Mouse (Mus musculus): Measurements from ENCODE around the gene Krtap3-1. TPM values are rescaled to one million over a fixed set of nuclear protein-coding genes. Genes with fewer than 3 reads are reported as not detected.

The Krtap3-1 gene
- total RNA-seq, 2 experiments from 2014 or later: not detected

Other genes starting within 250 kb of the Krtap3-1 start
- under 1 TPM; 0.14 to 0.31 TPM for gene Krt25, start 243.7 kb downstream of the Krtap3-1 start, total RNA-seq (2021)
- not detected for gene Krt26, start 228.7 kb downstream of the Krtap3-1 start, total RNA-seq (2021)
- not detected for gene Krt27, start 215.5 kb downstream of the Krtap3-1 start, total RNA-seq (2021)
- not detected for gene Krt28, start 191.7 kb downstream of the Krtap3-1 start, total RNA-seq (2021)
- 1 to 10 TPM; 8.6 to 9.5 TPM for gene Krt10, start 177.3 kb downstream of the Krtap3-1 start, total RNA-seq (2021)
- not detected for gene Krt12, start 144.4 kb downstream of the Krtap3-1 start, total RNA-seq (2021)
- under 1 TPM; 0.21 to 0.79 TPM for gene Krt20, start 128.5 kb downstream of the Krtap3-1 start, total RNA-seq (2021)
- not detected for gene Krt23, start 73.5 kb downstream of the Krtap3-1 start, total RNA-seq (2021)
- not detected for gene Krt39, start 45.3 kb downstream of the Krtap3-1 start, total RNA-seq (2021)
- not detected for gene Krt40, start 23.5 kb downstream of the Krtap3-1 start, total RNA-seq (2021)
- gene Krtap3-3, start 15.8 kb downstream of the Krtap3-1 start, total RNA-seq (2021): not detected
- gene Krtap3-2, start 9.8 kb downstream of the Krtap3-1 start, total RNA-seq (2021): not detected
- gene Gm11939, start 7.2 kb downstream of the Krtap3-1 start, total RNA-seq (2021): not detected
- gene Krtap1-5, start 14.4 kb upstream of the Krtap3-1 start, total RNA-seq (2021): not detected
- not detected for gene Krtap1-4, start 17.0 kb upstream of the Krtap3-1 start, total RNA-seq (2021)
- gene Krtap1-3, start 24.7 kb upstream of the Krtap3-1 start, total RNA-seq (2021): not detected
- not detected for gene Krtap9-3, start 31.5 kb upstream of the Krtap3-1 start, total RNA-seq (2021)
- not detected for gene Gm11938, start 36.7 kb upstream of the Krtap3-1 start, total RNA-seq (2021)
- not detected for gene Gm11937, start 43.6 kb upstream of the Krtap3-1 start, total RNA-seq (2021)
- gene Krtap2-4, start 48.2 kb upstream of the Krtap3-1 start, total RNA-seq (2021): not detected
- not detected for gene Gm11562, start 53.8 kb upstream of the Krtap3-1 start, total RNA-seq (2021)
- gene Krtap4-1, start 61.6 kb upstream of the Krtap3-1 start, total RNA-seq (2021): not detected
- gene Krtap4-2, start 68.5 kb upstream of the Krtap3-1 start, total RNA-seq (2021): not detected
- gene Krtap4-7, start 77.5 kb upstream of the Krtap3-1 start, total RNA-seq (2021): not detected
- gene Gm11555, start 83.6 kb upstream of the Krtap3-1 start, total RNA-seq (2021): not detected
- not detected for gene Gm11563, start 92.3 kb upstream of the Krtap3-1 start, total RNA-seq (2021)
- gene Krtap4-6, start 99.3 kb upstream of the Krtap3-1 start, total RNA-seq (2021): not detected
- not detected for gene Gm14190, start 124.1 kb upstream of the Krtap3-1 start, total RNA-seq (2021)
- gene Gm14180, start 167.7 kb upstream of the Krtap3-1 start, total RNA-seq (2021): not detected
- not detected for gene Gm11595, start 206.3 kb upstream of the Krtap3-1 start, total RNA-seq (2021)
- gene Krtap4-8, start 214.1 kb upstream of the Krtap3-1 start, total RNA-seq (2021): not detected
- gene Krtap4-9, start 218.6 kb upstream of the Krtap3-1 start, total RNA-seq (2021): not detected
- gene Gm11596, start 226.8 kb upstream of the Krtap3-1 start, total RNA-seq (2021): not detected
- gene Gm11569, start 232.3 kb upstream of the Krtap3-1 start, total RNA-seq (2021): not detected
- gene Gm11554, start 237.8 kb upstream of the Krtap3-1 start, total RNA-seq (2021): not detected
- gene Krtap4-13, start 243.3 kb upstream of the Krtap3-1 start, total RNA-seq (2021): not detected
- gene Gm11564, start 249.0 kb upstream of the Krtap3-1 start, total RNA-seq (2021): not detected

Data from heart, postnatal 4 days (tissue).